Mouse (Mus musculus): ENCODE measurements at regions not wholly inside any gene's neighbourhood (a gene's known extent, or its start where the extent isn't known, plus 50 kb on each side); places are given as distances from the start of the nearest gene placed in this dataset.
"Not testable (repeated sequence)": the region's sequence is repeated elsewhere in the genome, so short reads cannot be mapped to it uniquely, and the experiment has no call there.

DNA sequence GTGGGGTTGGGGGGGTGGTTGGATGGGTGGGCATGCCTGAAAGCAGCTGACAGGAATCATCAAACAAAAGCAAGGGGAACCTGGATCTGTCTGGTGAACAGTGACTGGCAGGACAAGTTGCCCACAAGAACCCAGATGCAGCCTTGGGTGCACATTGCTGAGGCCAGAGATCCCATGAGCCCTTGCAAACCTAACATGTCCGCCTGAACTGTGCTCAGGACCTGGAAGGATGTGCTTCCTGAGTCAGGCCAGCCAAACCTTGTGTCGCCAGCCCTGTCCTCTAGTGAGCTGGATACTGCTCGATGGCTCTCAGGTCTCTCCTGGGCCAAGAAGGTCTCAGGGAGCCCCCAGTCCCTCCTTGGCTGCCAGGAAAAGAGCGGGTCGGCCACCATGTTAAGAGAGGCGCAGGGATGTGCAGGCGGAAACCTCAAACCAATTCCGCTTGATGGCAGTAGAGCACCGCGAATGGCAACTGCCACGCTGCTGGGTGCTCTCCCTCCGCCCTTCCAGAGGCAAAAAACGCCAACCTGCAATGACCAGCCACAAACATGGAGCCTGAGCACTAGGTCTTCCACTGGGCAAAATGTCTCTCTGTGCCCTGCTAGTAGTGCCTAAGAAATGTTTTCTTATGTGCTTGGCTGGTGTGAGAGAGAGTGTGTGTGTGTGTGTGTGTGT is 140.2 kb downstream of the Pls3 start:
- H3K4me3 ChIP-seq (ENCODE audit: low read length); H3K9me3 ChIP-seq (ENCODE audit: low read length); ATAC-seq (ENCODE audit: low FRiP score, low TSS enrichment); H3K4me1 ChIP-seq (ENCODE audit: insufficient read depth, low read length); H3K4me2 ChIP-seq (replicated peaks; ENCODE audit: low read depth, low read length); H3K27me3 ChIP-seq (ENCODE audit: insufficient read depth, low read length); H3K36me3 ChIP-seq (ENCODE audit: insufficient read depth, low read length); H3K9ac ChIP-seq (replicated peaks; ENCODE audit: low read length); H3K27ac ChIP-seq (ENCODE audit: low read length): not testable (repeated sequence)
- WGBS: 61% methylated on average over 10 of the region's 13 CpGs

DNA sequence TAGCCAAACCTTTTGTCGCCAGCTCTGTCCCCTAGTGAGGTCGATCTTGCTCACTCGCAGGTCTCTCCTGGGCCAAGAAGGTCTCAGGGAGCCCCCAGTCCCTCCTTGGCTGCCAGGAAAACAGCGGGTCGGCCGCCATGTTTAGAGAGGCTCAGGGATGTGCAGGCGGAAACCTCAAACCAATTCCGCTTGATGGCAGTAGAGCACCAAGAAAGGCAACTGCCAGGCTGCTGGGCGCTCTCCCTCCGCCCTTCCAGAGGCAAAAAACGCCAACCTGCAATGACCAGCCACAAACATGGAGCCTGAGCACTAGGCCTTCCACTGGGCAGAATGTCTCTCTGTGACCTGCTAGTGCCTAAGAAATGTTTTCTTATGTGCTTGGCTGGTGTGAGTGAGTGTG is 141.3 kb downstream of the Pls3 start:
- ATAC-seq (ENCODE audit: low FRiP score, low TSS enrichment): not testable (repeated sequence)

DNA sequence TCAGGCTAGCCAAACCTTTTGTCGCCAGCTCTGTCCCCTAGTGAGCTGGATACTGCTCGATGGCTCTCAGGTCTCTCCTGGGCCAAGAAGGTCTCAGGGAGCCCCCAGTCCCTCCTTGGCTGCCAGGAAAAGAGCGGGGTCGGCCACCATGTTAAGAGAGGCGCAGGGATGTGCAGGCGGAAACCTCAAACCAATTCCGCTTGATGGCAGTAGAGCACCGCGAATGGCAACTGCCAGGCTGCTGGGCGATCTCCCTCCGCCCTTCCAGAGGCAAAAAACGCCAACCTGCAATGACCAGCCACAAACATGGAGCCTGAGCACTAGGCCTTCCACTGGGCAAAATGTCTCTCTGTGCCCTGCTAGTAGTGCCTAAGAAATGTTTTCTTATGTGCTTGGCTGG is 145.2 kb downstream of the Pls3 start:
- WGBS: 61% methylated on average over 7 of the region's 12 CpGs
- not testable (repeated sequence) for H3K27ac ChIP-seq (ENCODE audit: low read length); H3K9ac ChIP-seq (replicated peaks; ENCODE audit: low read length); H3K4me3 ChIP-seq (ENCODE audit: low read length); H3K4me2 ChIP-seq (replicated peaks; ENCODE audit: low read depth, low read length); H3K27me3 ChIP-seq (ENCODE audit: insufficient read depth, low read length); H3K9me3 ChIP-seq (ENCODE audit: low read length); H3K4me1 ChIP-seq (ENCODE audit: insufficient read depth, low read length); H3K36me3 ChIP-seq (ENCODE audit: insufficient read depth, low read length); ATAC-seq (ENCODE audit: low FRiP score, low TSS enrichment)

More for the DNA sequence above, 141.3 kb downstream of the Pls3 start:
- not testable (repeated sequence) for H3K27ac ChIP-seq (ENCODE audit: low read length); H3K9ac ChIP-seq (replicated peaks; ENCODE audit: low read length); H3K36me3 ChIP-seq (ENCODE audit: insufficient read depth, low read length); H3K4me1 ChIP-seq (ENCODE audit: insufficient read depth, low read length); H3K27me3 ChIP-seq (ENCODE audit: insufficient read depth, low read length); H3K4me2 ChIP-seq (replicated peaks; ENCODE audit: low read depth, low read length); H3K9me3 ChIP-seq (ENCODE audit: low read length)
- peak overlapping the region; percentile 18; the same call in 1 of the 2 replicates for H3K4me3 ChIP-seq (ENCODE audit: low read length)
- 69% methylated on average over 11 of the region's 11 CpGs for WGBS

DNA sequence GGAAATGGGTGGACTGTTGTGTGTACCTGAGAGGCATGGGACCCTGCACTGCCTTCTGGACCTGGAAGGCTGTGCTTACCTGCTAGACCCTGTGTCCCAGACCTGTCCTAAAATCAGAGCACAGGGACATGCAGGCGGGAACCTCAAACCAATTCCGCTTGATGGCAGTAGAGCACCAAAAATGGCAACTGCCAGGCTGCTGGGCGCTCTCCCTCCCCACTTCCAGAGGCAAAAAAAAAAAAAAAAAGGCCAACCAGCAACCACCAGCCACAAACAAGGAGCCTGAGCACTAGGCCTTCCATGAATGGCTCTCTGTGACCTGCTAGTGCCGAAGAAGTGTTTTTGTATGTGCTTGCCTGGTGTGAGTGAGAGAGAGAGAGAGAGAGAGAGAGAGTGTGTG is 146.5 kb downstream of the Pls3 start:
- Histone ChIP-seq H3K4me2 (replicated peaks; ENCODE audit: low read depth, low read length) (no peak overlapping the region), H3K4me1 (ENCODE audit: insufficient read depth, low read length) (no peaks in the 10 kb centered on the region), H3K27ac (ENCODE audit: low read length) (no peak overlapping the region), H3K9ac (replicated peaks; ENCODE audit: low read length) (no peak overlapping the region), H3K36me3 (ENCODE audit: insufficient read depth, low read length) (peaks cover 9% of the 10 kb centered on the region), H3K27me3 (ENCODE audit: insufficient read depth, low read length) (no peaks in the 10 kb centered on the region), H3K4me3 (ENCODE audit: low read length) (no peak overlapping the region), H3K9me3 (ENCODE audit: low read length) (no peaks in the 10 kb centered on the region)
- ATAC-seq (ENCODE audit: low FRiP score, low TSS enrichment): no peak
- WGBS: 75% methylated on average over 4 of the region's 4 CpGs

DNA sequence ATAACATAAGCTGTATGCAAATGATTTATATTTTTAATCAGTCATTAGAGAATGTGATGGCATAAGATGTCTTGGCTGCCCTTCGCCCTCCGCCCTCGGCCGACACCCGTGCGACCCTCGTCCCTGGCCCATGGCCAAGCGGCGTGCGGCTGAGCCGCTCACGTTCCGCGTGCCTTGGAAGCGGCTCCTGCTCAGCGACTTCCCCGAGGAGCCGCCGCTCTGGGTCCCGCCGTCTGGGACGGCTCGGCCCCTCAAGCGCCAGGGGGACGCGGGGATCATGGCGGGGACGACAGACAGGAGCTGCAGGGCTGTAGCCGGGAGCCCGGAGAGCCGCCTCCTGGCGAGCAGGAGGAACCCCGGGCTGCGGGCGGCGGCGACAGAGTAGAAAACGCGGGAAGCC is 145.5 kb upstream of the Rab39b start:
- H3K4me1 ChIP-seq (ENCODE audit: insufficient read depth, low read length); H3K9me3 ChIP-seq (ENCODE audit: low read length); H3K4me2 ChIP-seq (replicated peaks; ENCODE audit: low read depth, low read length); H3K27ac ChIP-seq (ENCODE audit: low read length); H3K4me3 ChIP-seq (ENCODE audit: low read length); H3K27me3 ChIP-seq (ENCODE audit: insufficient read depth, low read length); ATAC-seq (ENCODE audit: low FRiP score, low TSS enrichment); H3K9ac ChIP-seq (replicated peaks; ENCODE audit: low read length): not testable (repeated sequence)
- peaks cover 12% of the 10 kb centered on the region for H3K36me3 ChIP-seq (ENCODE audit: insufficient read depth, low read length)
- WGBS: 47% methylated on average over 20 of the region's 39 CpGs

DNA sequence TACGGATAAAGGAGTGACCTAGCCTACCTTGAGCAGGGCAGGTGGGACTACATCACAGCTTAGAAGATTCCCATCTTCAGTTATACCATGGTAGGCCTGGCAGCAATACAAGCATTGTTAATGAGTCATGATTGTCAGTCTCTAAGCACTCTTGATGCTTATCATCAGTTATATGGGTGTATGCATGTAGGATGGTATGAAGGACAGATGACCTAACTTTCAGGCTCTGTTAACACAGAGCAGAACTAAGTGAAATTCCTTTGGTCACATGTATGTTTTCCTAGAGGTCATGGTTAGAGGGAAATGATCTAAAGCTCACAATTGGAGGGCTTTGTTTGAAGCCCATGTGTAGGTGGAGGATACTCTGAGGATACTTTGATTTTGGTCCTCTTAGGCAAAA is 121.9 kb upstream of the Rab39b start:
- Histone ChIP-seq H3K4me3 (ENCODE audit: low read length) (no peak overlapping the region), H3K27me3 (ENCODE audit: insufficient read depth, low read length) (no peaks in the 10 kb centered on the region), H3K9me3 (ENCODE audit: low read length) (0 out of 2 replicates have a peak, but pooled peaks cover 4% of the 10 kb centered on the region), H3K9ac (replicated peaks; ENCODE audit: low read length) (no peak overlapping the region), H3K4me2 (replicated peaks; ENCODE audit: low read depth, low read length) (no peak overlapping the region), H3K4me1 (ENCODE audit: insufficient read depth, low read length) (no peaks in the 10 kb centered on the region), H3K36me3 (ENCODE audit: insufficient read depth, low read length) (no peaks in the 10 kb centered on the region), H3K27ac (ENCODE audit: low read length) (no peak overlapping the region)
- ATAC-seq (ENCODE audit: low FRiP score, low TSS enrichment): peak; percentile 35; the same call in 1 of the 2 replicates
- WGBS: 23% methylated on average over 1 of the region's 1 CpGs

DNA sequence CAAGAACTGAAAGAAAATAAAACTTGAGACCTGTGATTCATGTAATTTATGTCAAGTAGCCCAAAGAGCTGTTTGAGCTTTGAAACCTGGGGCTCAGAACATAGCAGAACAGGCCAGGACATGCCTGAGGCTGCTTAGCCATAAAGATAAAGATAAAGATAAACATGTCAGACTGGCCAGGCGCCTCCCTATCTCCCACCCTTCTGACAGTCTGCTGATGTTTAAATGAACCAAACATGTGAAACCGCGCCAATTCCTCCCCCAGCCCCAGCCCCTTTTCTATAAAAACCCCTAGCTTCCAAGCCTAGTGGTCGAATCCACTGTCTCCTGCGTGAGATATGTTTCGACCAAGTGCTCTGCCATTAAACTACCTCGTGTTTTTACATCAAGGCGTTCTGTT is 97.2 kb upstream of the Rab39b start:
- not testable (repeated sequence) for H3K4me1 ChIP-seq (ENCODE audit: insufficient read depth, low read length); ATAC-seq (ENCODE audit: low FRiP score, low TSS enrichment)

DNA sequence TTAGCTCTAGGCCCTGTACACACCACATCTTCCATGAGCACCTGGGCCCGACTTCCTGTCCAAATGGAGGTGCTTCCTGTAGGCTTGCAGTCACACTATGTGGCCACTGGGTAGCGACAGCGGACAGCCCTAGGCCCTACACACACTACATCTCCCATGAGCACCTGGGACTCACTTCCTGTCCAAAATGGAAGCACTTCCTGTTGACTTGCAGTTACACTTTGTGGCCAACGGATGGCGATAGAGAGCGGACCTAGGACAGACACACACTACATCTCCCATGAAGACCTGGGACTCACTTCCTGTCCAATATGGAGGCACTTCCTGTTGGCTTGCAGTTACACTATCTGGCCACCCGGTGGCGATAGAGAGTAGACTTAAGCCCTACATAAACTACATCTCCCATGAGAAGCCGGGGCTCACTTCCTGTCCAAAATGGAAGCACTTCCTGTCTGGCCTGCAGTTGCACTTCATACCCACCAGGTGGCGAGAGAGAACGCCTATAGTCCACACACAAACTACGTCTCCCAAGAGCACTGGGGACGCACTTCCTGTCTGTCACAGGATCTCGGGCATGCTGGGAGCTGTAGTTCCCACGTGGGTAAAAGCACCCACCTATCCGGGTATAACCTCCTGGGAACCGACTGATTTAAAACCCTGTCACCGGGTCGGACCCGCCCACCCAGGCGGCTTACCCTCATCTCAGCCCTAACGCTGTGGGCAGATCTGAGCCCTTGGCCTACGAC is 96.1 kb upstream of the Rab39b start:
- Histone ChIP-seq H3K4me3 (ENCODE audit: low read length) (peak overlapping the region; percentile 38), H3K27ac (ENCODE audit: low read length) (no peak overlapping the region), H3K9ac (replicated peaks; ENCODE audit: low read length) (no peak overlapping the region), H3K9me3 (ENCODE audit: low read length) (peaks cover 14% of the 10 kb centered on the region), H3K27me3 (ENCODE audit: insufficient read depth, low read length) (no peaks in the 10 kb centered on the region), H3K4me1 (ENCODE audit: insufficient read depth, low read length) (no peaks in the 10 kb centered on the region), H3K36me3 (ENCODE audit: insufficient read depth, low read length) (no peaks in the 10 kb centered on the region), H3K4me2 (replicated peaks; ENCODE audit: low read depth, low read length) (peak overlapping the region; percentile 40)
- WGBS: 15% methylated on average over 23 of the region's 23 CpGs
- ATAC-seq (ENCODE audit: low FRiP score, low TSS enrichment): peak; percentile 97

More for the DNA sequence above, 97.2 kb upstream of the Rab39b start:
- H3K4me2 ChIP-seq (replicated peaks; ENCODE audit: low read depth, low read length); H3K36me3 ChIP-seq (ENCODE audit: insufficient read depth, low read length); H3K27ac ChIP-seq (ENCODE audit: low read length); H3K9ac ChIP-seq (replicated peaks; ENCODE audit: low read length); H3K9me3 ChIP-seq (ENCODE audit: low read length); H3K27me3 ChIP-seq (ENCODE audit: insufficient read depth, low read length); H3K4me3 ChIP-seq (ENCODE audit: low read length): not testable (repeated sequence)
- WGBS: 90% methylated on average over 8 of the region's 8 CpGs

DNA sequence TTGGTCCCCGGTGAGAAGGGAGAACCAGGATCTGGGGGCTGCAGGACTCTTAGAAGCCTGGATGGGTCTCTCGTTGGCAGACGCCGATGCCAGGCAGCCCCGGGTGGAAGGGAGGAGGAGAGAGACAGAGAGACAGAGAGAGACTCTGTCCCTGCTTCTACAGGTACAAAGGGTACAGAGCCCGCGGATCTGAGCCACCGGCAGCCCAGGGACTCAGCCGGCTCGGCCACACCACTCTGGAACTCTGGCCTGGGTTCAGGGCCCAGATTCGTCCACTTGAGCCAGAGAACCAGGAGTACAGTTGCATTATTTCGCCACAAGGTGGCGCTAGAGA is 95.5 kb upstream of the Rab39b start:
- H3K9me3 ChIP-seq (ENCODE audit: low read length): peaks cover 14% of the 10 kb centered on the region
- 53% methylated on average over 13 of the region's 13 CpGs for WGBS
- no peaks in the 10 kb centered on the region for H3K36me3 ChIP-seq (ENCODE audit: insufficient read depth, low read length)
- H3K4me1 ChIP-seq (ENCODE audit: insufficient read depth, low read length): no peaks in the 10 kb centered on the region
- peak overlapping the region; percentile 40 for H3K4me2 ChIP-seq (replicated peaks; ENCODE audit: low read depth, low read length)
- H3K9ac ChIP-seq (replicated peaks; ENCODE audit: low read length): peak overlapping the region; percentile 48
- no peak overlapping the region for H3K27ac ChIP-seq (ENCODE audit: low read length)
- no peaks in the 10 kb centered on the region for H3K27me3 ChIP-seq (ENCODE audit: insufficient read depth, low read length)
- ATAC-seq (ENCODE audit: low FRiP score, low TSS enrichment): no peak; the same call in 1 of the 2 replicates
- H3K4me3 ChIP-seq (ENCODE audit: low read length): peak overlapping the region; percentile 29

DNA sequence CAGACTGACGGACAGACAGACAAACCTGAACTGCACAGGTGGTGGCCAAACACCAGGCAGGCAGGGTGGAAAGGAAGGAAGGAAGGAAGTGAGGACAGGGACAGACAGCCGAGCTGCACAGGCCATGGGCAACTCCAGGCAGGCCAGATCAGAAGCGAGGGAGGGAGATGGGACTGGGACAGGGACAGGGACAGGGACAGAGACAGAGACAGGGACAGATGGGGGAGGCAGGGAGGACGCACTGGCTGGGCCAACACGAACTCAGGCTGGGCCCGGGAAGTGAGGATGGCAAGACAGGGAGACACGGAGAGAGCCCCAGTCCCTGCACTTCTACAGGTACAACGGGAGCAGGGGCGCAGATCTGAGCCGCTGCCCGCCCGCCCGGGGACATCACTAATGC is 94.9 kb upstream of the Rab39b start:
- H3K27ac ChIP-seq (ENCODE audit: low read length): no peak overlapping the region
- H3K4me2 ChIP-seq (replicated peaks; ENCODE audit: low read depth, low read length): peak overlapping the region; percentile 40
- ATAC-seq (ENCODE audit: low FRiP score, low TSS enrichment): 0 out of 2 replicates have a peak, but pooled peaks have one; percentile 0
- peak overlapping the region; percentile 48 for H3K9ac ChIP-seq (replicated peaks; ENCODE audit: low read length)
- peak overlapping the region; percentile 29 for H3K4me3 ChIP-seq (ENCODE audit: low read length)
- 83% methylated on average over 13 of the region's 13 CpGs for WGBS
- no peaks in the 10 kb centered on the region for H3K4me1 ChIP-seq (ENCODE audit: insufficient read depth, low read length)
- H3K36me3 ChIP-seq (ENCODE audit: insufficient read depth, low read length): no peaks in the 10 kb centered on the region
- H3K27me3 ChIP-seq (ENCODE audit: insufficient read depth, low read length): no peaks in the 10 kb centered on the region
- H3K9me3 ChIP-seq (ENCODE audit: low read length): peaks cover 14% of the 10 kb centered on the region
